Mouse (Mus musculus): ENCODE results near the gene Bcl2l10.

DNA sequence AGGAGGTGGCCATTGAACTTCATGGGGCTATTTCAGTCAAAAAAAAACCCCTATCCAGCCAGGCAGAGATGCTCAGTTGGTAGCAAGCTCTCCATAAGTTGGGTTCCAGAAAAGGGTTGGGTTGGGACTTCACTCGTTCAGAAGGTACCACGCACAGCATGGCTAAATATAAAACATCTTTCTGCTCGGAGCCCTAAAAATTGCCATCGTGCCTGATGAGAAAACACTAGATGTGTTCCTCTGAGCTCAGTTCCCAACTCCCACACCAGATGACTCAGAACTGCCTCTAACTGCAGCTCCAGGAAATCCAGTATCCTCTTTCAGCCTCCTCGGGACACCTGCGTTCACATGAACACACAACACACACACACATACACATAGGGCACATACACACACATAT, 9.5 kb upstream of the Bcl2l10 start:
- no peak for TF ChIP-seq CTCF (IDR thresholded peaks at IDR 0.05; ENCODE audit: low read depth, low read length)
- no peak for TF ChIP-seq TAL1 (conservative IDR thresholded peaks at IDR 0.05; ENCODE audit: low read depth, low read length)
- no peak for TF ChIP-seq GATA1 (IDR thresholded peaks at IDR 0.05; ENCODE audit: borderline replicate concordance, low read length)
